Mouse (Mus musculus): Measurements from ENCODE around the gene Chic1. TPM values are rescaled to one million over a fixed set of nuclear protein-coding genes. Genes with fewer than 3 reads are reported as not detected.
A peak's percentile ranks its signal among the peaks of the same experiment; 100 is the strongest.

Chic1 gene
- polyA plus RNA-seq (2012; rRNA removed): 11.7 and 12.0 TPM in 2 replicates

- H3K4me3 ChIP-seq (ENCODE audit: insufficient read depth, low read length): peak within 1 kb of the TSS; percentile 97
- peak within 1 kb of the TSS; percentile 78 for H3K27ac ChIP-seq (ENCODE audit: insufficient read depth, low read length)
- H3K4me1 ChIP-seq (ENCODE audit: control insufficient read depth, insufficient read depth, low read length): no peaks in the 10 kb centered on the region
- no peak for TF ChIP-seq CTCF (IDR thresholded peaks at IDR 0.05; ENCODE audit: extremely low read depth, insufficient read depth, low read length)
- peak; percentile 53 for TF ChIP-seq POLR2A (IDR thresholded peaks at IDR 0.05; ENCODE audit: extremely low read depth, insufficient read depth, low read length)
Measured at GRCm38 (mm10) chrX:103356287-103356686, at the start of gene Chic1. TSS of gene Chic1 (plus strand) at chrX:103356476.

DNA sequence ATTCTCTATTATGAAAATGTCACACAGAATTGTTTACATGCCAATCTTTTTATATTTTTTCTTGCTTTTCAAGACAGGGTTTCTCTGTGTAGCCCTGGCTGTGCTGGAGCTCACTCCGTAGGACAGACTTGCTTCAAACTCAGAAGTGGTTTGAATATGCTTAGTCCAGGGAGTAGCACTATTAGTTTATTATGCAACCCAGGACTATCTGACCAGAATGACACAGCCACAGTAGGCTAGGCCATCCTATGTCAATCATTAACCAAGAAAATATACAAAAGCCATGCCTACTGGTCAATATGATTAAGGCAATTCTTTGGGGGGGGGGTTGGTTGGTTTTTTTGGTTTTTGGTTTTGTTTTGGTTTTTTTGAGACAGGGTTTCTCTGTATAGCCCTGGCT, 48.0 kb upstream of the Chic1 start:
- no peak for TF ChIP-seq CTCF (IDR thresholded peaks at IDR 0.05; ENCODE audit: extremely low read depth, insufficient read depth, low read length)
- TF ChIP-seq POLR2A (IDR thresholded peaks at IDR 0.05; ENCODE audit: extremely low read depth, insufficient read depth, low read length): no peak
- no peak overlapping the region for H3K27ac ChIP-seq (ENCODE audit: insufficient read depth, low read length)

GRCm38 (mm10) chrX:103311723-103312122, 44.6 kb upstream of the Chic1 start:
- TF ChIP-seq POLR2A (IDR thresholded peaks at IDR 0.05; ENCODE audit: extremely low read depth, insufficient read depth, low read length): no peak
- TF ChIP-seq CTCF (IDR thresholded peaks at IDR 0.05; ENCODE audit: extremely low read depth, insufficient read depth, low read length): no peak
- H3K27ac ChIP-seq (ENCODE audit: insufficient read depth, low read length): no peak overlapping the region

More for the DNA sequence above, 48.0 kb upstream of the Chic1 start:
- Histone ChIP-seq H3K4me1 (ENCODE audit: control insufficient read depth, insufficient read depth, low read length) (no peaks in the 10 kb centered on the region), H3K4me3 (ENCODE audit: insufficient read depth, low read length) (no peak overlapping the region)

DNA sequence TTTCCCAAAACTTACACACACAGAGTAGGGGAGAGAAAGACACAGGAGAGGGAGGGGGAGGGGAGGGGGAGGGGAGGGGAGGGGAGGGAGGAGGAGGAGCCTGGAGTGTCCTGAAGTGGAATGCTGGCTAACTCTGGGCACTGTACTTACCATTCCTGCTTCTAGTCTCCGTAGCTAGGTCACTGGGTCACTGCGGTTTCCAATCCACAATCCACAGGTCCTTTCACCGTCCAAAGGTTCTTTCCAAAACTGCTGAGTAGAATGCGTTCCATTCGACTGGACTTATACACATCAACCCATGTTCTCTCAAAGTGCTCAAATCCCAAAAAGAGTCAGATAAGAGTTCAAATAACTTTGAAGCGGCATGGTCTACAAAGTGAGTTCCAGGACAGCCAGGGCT, 42.1 kb upstream of the Chic1 start:
- H3K4me1 ChIP-seq (ENCODE audit: control insufficient read depth, insufficient read depth, low read length): no peaks in the 10 kb centered on the region
- H3K27ac ChIP-seq (ENCODE audit: insufficient read depth, low read length): no peak overlapping the region
- TF ChIP-seq CTCF (IDR thresholded peaks at IDR 0.05; ENCODE audit: extremely low read depth, insufficient read depth, low read length) (no peak), POLR2A (IDR thresholded peaks at IDR 0.05; ENCODE audit: extremely low read depth, insufficient read depth, low read length) (no peak)
- no peak overlapping the region for H3K4me3 ChIP-seq (ENCODE audit: insufficient read depth, low read length)

More at GRCm38 (mm10) chrX:103311723-103312122, 44.6 kb upstream of the Chic1 start:
- no peaks in the 10 kb centered on the region for H3K4me1 ChIP-seq (ENCODE audit: control insufficient read depth, insufficient read depth, low read length)
- H3K4me3 ChIP-seq (ENCODE audit: insufficient read depth, low read length): no peak overlapping the region

GRCm38 (mm10) chrX:103321146-103321545, 35.1 kb upstream of the Chic1 start, which contains the start of gene Cdx4:
TSS of gene Cdx4 (plus strand) at chrX:103321398.
- TF ChIP-seq CTCF (IDR thresholded peaks at IDR 0.05; ENCODE audit: extremely low read depth, insufficient read depth, low read length) (no peak), POLR2A (IDR thresholded peaks at IDR 0.05; ENCODE audit: extremely low read depth, insufficient read depth, low read length) (no peak)
- Histone ChIP-seq H3K4me3 (ENCODE audit: insufficient read depth, low read length) (no peak within 1 kb of the TSS), H3K4me1 (ENCODE audit: control insufficient read depth, insufficient read depth, low read length) (no peaks in the 10 kb centered on the region), H3K27ac (ENCODE audit: insufficient read depth, low read length) (no peak within 1 kb of the TSS)

GRCm38 (mm10) chrX:103325900-103326299, 30.4 kb upstream of the Chic1 start:
- H3K4me1 ChIP-seq (ENCODE audit: control insufficient read depth, insufficient read depth, low read length): no peaks in the 10 kb centered on the region
- no peak overlapping the region for H3K27ac ChIP-seq (ENCODE audit: insufficient read depth, low read length)
- TF ChIP-seq POLR2A (IDR thresholded peaks at IDR 0.05; ENCODE audit: extremely low read depth, insufficient read depth, low read length) (no peak), CTCF (IDR thresholded peaks at IDR 0.05; ENCODE audit: extremely low read depth, insufficient read depth, low read length) (no peak)
- no peak overlapping the region for H3K4me3 ChIP-seq (ENCODE audit: insufficient read depth, low read length)

- H3K4me1 ChIP-seq (ENCODE audit: control insufficient read depth, insufficient read depth, low read length): no peaks in the 10 kb centered on the region
- no peak overlapping the region for H3K27ac ChIP-seq (ENCODE audit: insufficient read depth, low read length)
- TF ChIP-seq POLR2A (IDR thresholded peaks at IDR 0.05; ENCODE audit: extremely low read depth, insufficient read depth, low read length) (no peak), CTCF (IDR thresholded peaks at IDR 0.05; ENCODE audit: extremely low read depth, insufficient read depth, low read length) (no peak)
- no peak overlapping the region for H3K4me3 ChIP-seq (ENCODE audit: insufficient read depth, low read length)
Measured at GRCm38 (mm10) chrX:103329386-103329785, 26.9 kb upstream of the Chic1 start.

GRCm38 (mm10) chrX:103331125-103331858, 25.0 kb upstream of the Chic1 start:
- Histone ChIP-seq H3K27ac (ENCODE audit: insufficient read depth, low read length) (no peak overlapping the region), H3K4me3 (ENCODE audit: insufficient read depth, low read length) (no peak overlapping the region), H3K4me1 (ENCODE audit: control insufficient read depth, insufficient read depth, low read length) (no peaks in the 10 kb centered on the region)
- TF ChIP-seq POLR2A (IDR thresholded peaks at IDR 0.05; ENCODE audit: extremely low read depth, insufficient read depth, low read length): no peak
- TF ChIP-seq CTCF (IDR thresholded peaks at IDR 0.05; ENCODE audit: extremely low read depth, insufficient read depth, low read length): no peak

GRCm38 (mm10) chrX:103341369-103342113, 14.7 kb upstream of the Chic1 start:
- no peak for TF ChIP-seq POLR2A (IDR thresholded peaks at IDR 0.05; ENCODE audit: extremely low read depth, insufficient read depth, low read length)
- TF ChIP-seq CTCF (IDR thresholded peaks at IDR 0.05; ENCODE audit: extremely low read depth, insufficient read depth, low read length): no peak
- Histone ChIP-seq H3K27ac (ENCODE audit: insufficient read depth, low read length) (no peak overlapping the region), H3K4me3 (ENCODE audit: insufficient read depth, low read length) (no peak overlapping the region)

More at GRCm38 (mm10) chrX:103341369-103342113, 14.7 kb upstream of the Chic1 start:
- no peaks in the 10 kb centered on the region for H3K4me1 ChIP-seq (ENCODE audit: control insufficient read depth, insufficient read depth, low read length)

Data from cortical plate, adult 2 months (tissue).